Mouse (Mus musculus) hindbrain, embryonic 10.5 days (tissue): Measurements from ENCODE around the gene Zfp2. TPM values are rescaled to one million over a fixed set of nuclear protein-coding genes. Genes with fewer than 3 reads are reported as not detected.

Experiments
- DNase-seq: peaks from one replicate; pipeline ENCODE4 v3.0.0-alpha.2; 2017; ENCODE audit warnings: low spot score
- H3K27ac ChIP-seq: fragments of 300-500 bp; sonication (generic); 2 replicates; pipeline ENCODE4 v1.5.1; 2016; ENCODE audit warnings: mild to moderate bottlenecking, moderate library complexity
- H3K27me3 ChIP-seq: fragments of 300-500 bp; sonication (generic); 2 replicates; pipeline ENCODE4 v1.6.1; 2016; ENCODE audit warnings: mild to moderate bottlenecking; ENCODE audit not compliant: poor library complexity, insufficient read depth, severe bottlenecking
- H3K36me3 ChIP-seq: fragments of 300-500 bp; sonication (generic); 2 replicates; pipeline ENCODE4 v1.6.1; 2016; ENCODE audit warnings: mild to moderate bottlenecking, moderate library complexity
- H3K4me1 ChIP-seq: fragments of 300-500 bp; sonication (generic); replicated peaks from 2 replicates; pipeline ENCODE4 v1.6.1; 2016; ENCODE audit warnings: mild to moderate bottlenecking
- H3K4me3 ChIP-seq: fragments of 300-500 bp; sonication (generic); 2 replicates; pipeline ENCODE4 v1.5.1; 2016; ENCODE audit warnings: mild to moderate bottlenecking, moderate library complexity
- H3K9me3 ChIP-seq: fragments of 300-500 bp; sonication (generic); 2 replicates; pipeline ENCODE4 v1.6.1; 2016; ENCODE audit warnings: mild to moderate bottlenecking, moderate library complexity
- WGBS: fragments of 180-500 bp; shearing (Covaris S2); methylation state at CpG from one replicate; pipeline ENCODE4 v1.1.7; 2016; 5-methylcytosine and 5-hydroxymethylcytosine counted together
- polyA plus RNA-seq: library from polyadenylated mRNA; unstranded; fragments of >200 nt; fragmentation: Nextera tagmentation; extraction: Ambion mirVana; gene quantifications from 2 replicates; pipeline ENCODE4 v1.2.1, GENCODE M21; 2016

The Zfp2 gene
- polyA plus RNA-seq = 27.0 and 27.8 TPM in 2 replicates

- WGBS = under 1% methylated on average over 47 of the region's 47 CpGs
- peak; percentile 90 for DNase-seq
- H3K4me3 ChIP-seq = peak within 1 kb of the TSS; percentile 73
- H3K36me3 ChIP-seq = peaks cover 42% of the 10 kb centered on the region
- peaks cover 27% of the 10 kb centered on the region for H3K9me3 ChIP-seq
- H3K27ac ChIP-seq = peak within 1 kb of the TSS; percentile 97
- H3K27me3 ChIP-seq = no peaks in the 10 kb centered on the region
- H3K4me1 ChIP-seq = peaks cover 3% of the 10 kb centered on the region; the same call in 1 of the 2 replicates
Observed at GRCm38 (mm10) chr11:50915671-50916320, at the start of gene Zfp2. Gene Zfp2, minus strand, starts transcription at chr11:50916165.

DNA sequence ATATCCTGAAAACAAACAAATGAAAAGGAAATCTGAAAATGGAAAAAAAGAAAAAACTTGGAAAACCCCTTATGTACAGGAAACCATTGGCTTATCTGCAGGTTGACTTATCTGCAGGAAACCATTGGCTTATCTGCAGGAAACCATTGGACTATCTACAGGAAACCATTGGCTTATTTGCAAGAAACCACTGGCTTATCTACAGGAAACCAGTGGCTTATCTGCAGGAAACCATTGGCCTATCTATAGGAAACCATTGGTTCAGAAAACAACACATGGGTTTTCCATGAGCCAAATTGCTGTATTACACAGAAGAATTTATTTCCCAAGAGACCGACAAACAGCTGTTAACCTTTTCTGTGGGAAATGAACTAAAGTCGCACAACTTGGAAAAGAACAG is 48.9 kb upstream of the Zfp2 start:
- WGBS = 88% methylated on average over 2 of the region's 2 CpGs
- Histone ChIP-seq H3K4me1 (no peaks in the 10 kb centered on the region), H3K4me3 (no peak overlapping the region), H3K36me3 (no peaks in the 10 kb centered on the region), H3K27ac (no peak overlapping the region), H3K27me3 (no peaks in the 10 kb centered on the region), H3K9me3 (no peaks in the 10 kb centered on the region)
- DNase-seq = no peak

DNA sequence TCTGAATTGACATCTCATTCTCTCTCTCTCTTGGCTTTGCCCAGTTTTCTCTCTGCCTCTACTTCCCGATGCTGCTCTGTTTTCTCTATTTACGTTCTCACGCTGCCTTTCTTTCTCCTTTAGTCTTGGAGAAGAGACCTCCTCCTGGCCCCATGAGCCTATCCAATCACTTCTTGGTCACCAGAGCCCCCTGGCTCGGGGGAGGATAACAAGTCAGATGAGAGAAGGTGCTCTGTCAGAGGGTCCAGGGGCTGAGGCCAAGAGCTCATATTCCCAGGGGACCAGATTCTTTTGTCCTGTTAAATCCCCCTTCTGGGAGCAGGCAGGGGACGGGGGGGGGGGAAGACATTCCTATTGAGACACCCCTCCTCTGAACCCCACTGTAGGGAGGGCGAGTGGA is 37.7 kb upstream of the Zfp2 start, which contains the start of gene Prop1:
TSS of gene Prop1 (minus strand) at position 101 of the 400 bp plus-strand sequence.
- 0 out of 2 replicates have a peak, but pooled peaks cover 4% of the 10 kb centered on the region for H3K27me3 ChIP-seq
- DNase-seq = no peak
- no peak within 1 kb of the TSS for H3K27ac ChIP-seq
- H3K36me3 ChIP-seq = no peaks in the 10 kb centered on the region
- no peak within 1 kb of the TSS for H3K4me3 ChIP-seq
- no peaks in the 10 kb centered on the region for H3K9me3 ChIP-seq
- WGBS = 64% methylated on average over 6 of the region's 6 CpGs
- H3K4me1 ChIP-seq = no peaks in the 10 kb centered on the region

DNA sequence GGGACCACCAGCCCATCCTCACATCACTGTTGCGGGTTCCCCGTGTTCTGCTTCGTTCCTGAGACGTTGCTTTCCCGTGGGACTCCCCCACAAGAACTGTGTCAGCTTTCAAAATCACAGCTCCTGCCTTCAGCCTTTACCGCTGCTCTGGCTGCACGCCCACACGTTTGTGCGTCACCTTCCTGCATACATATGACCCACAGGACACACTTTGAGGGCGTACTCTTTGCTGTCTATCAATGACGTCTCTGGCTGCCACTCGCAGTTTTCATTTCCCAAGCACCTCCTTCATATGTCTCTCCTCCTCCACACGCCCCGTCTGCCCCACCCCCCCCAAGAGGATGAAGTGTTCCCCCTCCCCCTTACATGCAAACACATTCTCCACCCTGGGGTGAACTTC is 36.3 kb upstream of the Zfp2 start:
- DNase-seq = no peak
- 79% methylated on average over 14 of the region's 14 CpGs for WGBS
- H3K36me3 ChIP-seq = no peaks in the 10 kb centered on the region
- H3K4me1 ChIP-seq = no peaks in the 10 kb centered on the region
- no peaks in the 10 kb centered on the region for H3K9me3 ChIP-seq
- no peak overlapping the region for H3K4me3 ChIP-seq
- 0 out of 2 replicates have a peak, but pooled peaks cover 4% of the 10 kb centered on the region for H3K27me3 ChIP-seq
- no peak overlapping the region for H3K27ac ChIP-seq

- 81% methylated on average over 14 of the region's 14 CpGs for WGBS
- no peak within 1 kb of the TSS for H3K27ac ChIP-seq
Observed at GRCm38 (mm10) chr11:50943506-50943905, 27.5 kb upstream of the Zfp2 start, which contains the start of gene 4933414I15Rik. Gene 4933414I15Rik, minus strand, starts transcription at chr11:50943765.

GRCm38 (mm10) chr11:50942386-50942785 is 26.4 kb upstream of the Zfp2 start:
- WGBS = 75% methylated on average over 12 of the region's 12 CpGs
- H3K27me3 ChIP-seq = 0 out of 2 replicates have a peak, but pooled peaks cover 7% of the 10 kb centered on the region
- DNase-seq = no peak
- H3K4me3 ChIP-seq = no peak overlapping the region
- H3K36me3 ChIP-seq = no peaks in the 10 kb centered on the region
- no peak overlapping the region for H3K27ac ChIP-seq
- H3K9me3 ChIP-seq = no peaks in the 10 kb centered on the region
- no peaks in the 10 kb centered on the region for H3K4me1 ChIP-seq

More at GRCm38 (mm10) chr11:50943506-50943905, 27.5 kb upstream of the Zfp2 start, which contains the start of gene 4933414I15Rik:
- no peaks in the 10 kb centered on the region for H3K4me1 ChIP-seq
- no peaks in the 10 kb centered on the region for H3K9me3 ChIP-seq
- 0 out of 2 replicates have a peak, but pooled peaks cover 7% of the 10 kb centered on the region for H3K27me3 ChIP-seq
- H3K36me3 ChIP-seq = no peaks in the 10 kb centered on the region
- H3K4me3 ChIP-seq = no peak within 1 kb of the TSS
- no peak for DNase-seq

GRCm38 (mm10) chr11:50939621-50940366 is 23.8 kb upstream of the Zfp2 start:
- no peaks in the 10 kb centered on the region for H3K4me1 ChIP-seq
- no peak overlapping the region for H3K4me3 ChIP-seq
- WGBS = 39% methylated on average over 14 of the region's 14 CpGs
- H3K36me3 ChIP-seq = no peaks in the 10 kb centered on the region
- no peaks in the 10 kb centered on the region for H3K9me3 ChIP-seq
- H3K27ac ChIP-seq = no peak overlapping the region
- H3K27me3 ChIP-seq = 0 out of 2 replicates have a peak, but pooled peaks cover 7% of the 10 kb centered on the region
- peak; percentile 42 for DNase-seq

GRCm38 (mm10) chr11:50938435-50938834 is 22.5 kb upstream of the Zfp2 start:
- Histone ChIP-seq H3K9me3 (no peaks in the 10 kb centered on the region), H3K36me3 (no peaks in the 10 kb centered on the region), H3K4me3 (no peak overlapping the region), H3K27ac (no peak overlapping the region), H3K27me3 (0 out of 2 replicates have a peak, but pooled peaks cover 4% of the 10 kb centered on the region), H3K4me1 (no peaks in the 10 kb centered on the region)
- 84% methylated on average over 8 of the region's 8 CpGs for WGBS
- no peak for DNase-seq

DNA sequence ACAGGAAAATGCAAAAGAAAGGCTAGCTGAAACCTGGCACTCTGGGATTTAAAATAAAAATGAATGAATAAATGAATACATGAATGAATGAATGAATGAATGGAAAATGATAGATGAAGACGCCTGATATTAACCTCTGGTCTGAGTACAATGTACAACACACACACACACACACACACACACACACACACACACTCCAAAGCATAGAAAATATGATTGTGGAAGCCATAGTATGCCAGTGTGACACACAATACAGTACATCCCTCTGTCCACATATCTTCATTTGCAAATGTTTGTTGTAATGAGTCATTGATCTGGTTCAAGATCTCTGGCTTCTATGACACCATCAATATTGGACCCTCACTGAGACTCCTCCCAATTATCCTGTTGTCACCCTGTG is 16.1 kb upstream of the Zfp2 start:
- peak overlapping the region; percentile 86 for H3K27ac ChIP-seq
- WGBS = 80% methylated on average over 1 of the region's 1 CpGs

DNA sequence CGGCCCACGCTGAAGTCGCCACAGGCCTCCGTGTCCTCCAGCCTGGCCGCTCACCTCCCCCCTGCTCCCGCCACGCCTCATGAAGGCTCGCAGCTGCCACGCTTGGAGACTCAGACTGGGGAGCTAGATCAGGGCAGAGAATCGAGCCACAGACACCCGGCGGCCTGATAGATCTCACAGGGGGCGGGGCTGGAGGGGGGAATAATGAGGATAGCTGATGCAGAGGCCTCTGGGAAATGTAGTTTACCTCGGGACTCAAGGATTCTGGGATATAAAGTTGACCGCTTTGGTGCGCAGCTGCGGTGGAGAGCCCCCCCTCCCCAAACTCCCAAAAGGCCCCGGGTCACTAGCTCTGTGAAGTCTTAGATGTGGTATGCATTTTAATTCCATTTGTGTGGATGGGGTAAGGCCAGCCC is 15.5 kb upstream of the Zfp2 start, which contains the start of gene Zfp354b:
TSS of gene Zfp354b (minus strand) at position 183 of the 416 bp plus-strand sequence.
- Histone ChIP-seq H3K27me3 (peaks cover 20% of the 10 kb centered on the region), H3K4me3 (peak within 1 kb of the TSS; percentile 70), H3K4me1 (peaks cover 11% of the 10 kb centered on the region), H3K36me3 (no peaks in the 10 kb centered on the region), H3K9me3 (no peaks in the 10 kb centered on the region), H3K27ac (peak within 1 kb of the TSS; percentile 86)
- WGBS = under 1% methylated on average over 18 of the region's 18 CpGs
- peak; percentile 91 for DNase-seq

More for the DNA sequence above, 16.1 kb upstream of the Zfp2 start:
- Histone ChIP-seq H3K4me3 (peak overlapping the region; percentile 70), H3K9me3 (no peaks in the 10 kb centered on the region), H3K36me3 (no peaks in the 10 kb centered on the region), H3K27me3 (peaks cover 20% of the 10 kb centered on the region), H3K4me1 (peaks cover 11% of the 10 kb centered on the region)
- no peak for DNase-seq

DNA sequence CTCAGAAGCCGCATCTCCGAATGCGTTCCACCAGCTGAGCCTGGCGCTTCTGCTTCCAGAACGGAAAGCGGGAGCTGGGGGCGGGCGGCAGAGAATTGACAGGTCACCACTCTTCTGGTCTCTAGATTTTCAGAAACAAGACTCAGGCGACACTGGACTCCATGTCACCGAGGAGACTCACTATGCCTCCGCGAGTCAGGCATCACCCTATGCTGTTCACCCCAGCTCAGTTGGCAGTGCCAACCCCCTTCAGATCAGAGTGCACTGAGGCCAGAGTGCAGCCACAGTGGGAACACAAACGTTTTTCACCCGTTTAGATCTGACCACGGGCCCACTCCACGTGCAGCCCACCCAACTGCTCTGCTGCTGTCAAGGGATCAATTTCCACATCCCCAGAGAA is 15.1 kb upstream of the Zfp2 start:
- H3K9me3 ChIP-seq = no peaks in the 10 kb centered on the region
- WGBS = 1% methylated on average over 16 of the region's 16 CpGs
- H3K36me3 ChIP-seq = no peaks in the 10 kb centered on the region
- H3K27ac ChIP-seq = peak overlapping the region; percentile 86
- peaks cover 11% of the 10 kb centered on the region for H3K4me1 ChIP-seq
- H3K27me3 ChIP-seq = peaks cover 20% of the 10 kb centered on the region
- H3K4me3 ChIP-seq = peak overlapping the region; percentile 70
- no peak for DNase-seq

- peak; percentile 8 for DNase-seq
- Histone ChIP-seq H3K36me3 (no peaks in the 10 kb centered on the region), H3K27ac (peak overlapping the region; percentile 86; the same call in 1 of the 2 replicates), H3K4me1 (peaks cover 11% of the 10 kb centered on the region), H3K9me3 (no peaks in the 10 kb centered on the region), H3K27me3 (peaks cover 20% of the 10 kb centered on the region), H3K4me3 (peak overlapping the region; percentile 70)
- 31% methylated on average over 14 of the region's 14 CpGs for WGBS
Observed at GRCm38 (mm10) chr11:50930469-50931014, 14.6 kb upstream of the Zfp2 start.
